Mouse (Mus musculus) c-Kit-positive CD71-positive TER-119-positive erythroid progenitor cells, embryonic 14.5 days (primary cell): ENCODE results near the gene Vti1a.

Experiments
- DNase-seq: peaks from one replicate; pipeline ENCODE4 v3.0.0-alpha.2; 2013; ENCODE audit warnings: low spot score

The Vti1a gene

GRCm38 (mm10) chr19:55316109-55316714, at the start of gene Vti1a:
Vti1a (plus strand) TSS chr19:55316295.
- DNase-seq, result peak; percentile 92

GRCm38 (mm10) chr19:55266786-55267185, 49.3 kb upstream of the Vti1a start:
- no peak for DNase-seq

GRCm38 (mm10) chr19:55268150-55268549, 47.9 kb upstream of the Vti1a start:
- DNase-seq, result no peak

GRCm38 (mm10) chr19:55269051-55269450, 47.0 kb upstream of the Vti1a start:
- no peak for DNase-seq

- no peak for DNase-seq
These were observed 44.6 kb upstream of the Vti1a start for GRCm38 (mm10) chr19:55271448-55271847.

- no peak for DNase-seq
These were observed 42.8 kb upstream of the Vti1a start for GRCm38 (mm10) chr19:55273340-55273739.

GRCm38 (mm10) chr19:55276100-55276499, 40.0 kb upstream of the Vti1a start:
- no peak for DNase-seq

GRCm38 (mm10) chr19:55276770-55277169, 39.3 kb upstream of the Vti1a start:
- no peak for DNase-seq

GRCm38 (mm10) chr19:55284093-55284492, 32.0 kb upstream of the Vti1a start:
- peak; percentile 87 for DNase-seq

- DNase-seq, result no peak
These were observed 30.1 kb upstream of the Vti1a start for GRCm38 (mm10) chr19:55286034-55286433.

- no peak for DNase-seq
These were observed 27.1 kb upstream of the Vti1a start for GRCm38 (mm10) chr19:55288974-55289373.

- no peak for DNase-seq
These were observed 25.3 kb upstream of the Vti1a start for GRCm38 (mm10) chr19:55290621-55291270.

- no peak for DNase-seq
These were observed 23.8 kb upstream of the Vti1a start for GRCm38 (mm10) chr19:55292210-55292850.

- no peak for DNase-seq
These were observed 22.9 kb upstream of the Vti1a start for GRCm38 (mm10) chr19:55293175-55293574.

- no peak for DNase-seq
These were observed 21.0 kb upstream of the Vti1a start for GRCm38 (mm10) chr19:55295075-55295474.

GRCm38 (mm10) chr19:55295556-55295955, 20.5 kb upstream of the Vti1a start:
- DNase-seq, result no peak

GRCm38 (mm10) chr19:55296301-55296700, 19.8 kb upstream of the Vti1a start:
- no peak for DNase-seq

GRCm38 (mm10) chr19:55297489-55297888, 18.6 kb upstream of the Vti1a start:
- no peak for DNase-seq

- no peak for DNase-seq
These were observed 18.1 kb upstream of the Vti1a start for GRCm38 (mm10) chr19:55297961-55298360.

- no peak for DNase-seq
These were observed 16.7 kb upstream of the Vti1a start for GRCm38 (mm10) chr19:55299378-55299777.

GRCm38 (mm10) chr19:55300525-55300924, 15.6 kb upstream of the Vti1a start:
- DNase-seq, result no peak

GRCm38 (mm10) chr19:55305024-55305423, 11.1 kb upstream of the Vti1a start:
- no peak for DNase-seq

GRCm38 (mm10) chr19:55311874-55312273, 4.2 kb upstream of the Vti1a start:
- no peak for DNase-seq
